Mouse (Mus musculus): Measurements from ENCODE around the gene Mroh7. TPM values are rescaled to one million over a fixed set of nuclear protein-coding genes. Genes with fewer than 3 reads are reported as not detected.

Gene Mroh7
- polyA plus RNA-seq, 1 experiment from 2014 or later: 0.15 TPM

DNA sequence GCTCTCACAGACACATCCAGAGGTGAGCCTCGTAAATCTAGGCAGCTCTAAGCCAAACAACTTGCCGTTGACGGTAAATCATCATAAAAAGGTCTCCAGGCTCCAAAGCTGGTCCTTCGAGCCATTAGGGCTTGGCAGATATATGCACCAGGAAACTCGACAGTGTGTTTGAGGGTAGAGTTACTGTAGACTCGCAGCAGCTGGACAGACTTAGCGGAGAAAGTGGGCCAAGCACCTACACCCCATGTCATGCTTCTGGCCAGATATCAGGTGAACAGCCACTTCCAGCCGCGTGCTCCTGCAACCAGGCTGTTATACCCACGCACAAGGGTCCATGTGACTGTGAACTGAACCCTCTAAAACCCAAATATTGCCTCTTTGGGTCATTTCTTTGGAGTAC, 75.0 kb downstream of the Mroh7 start:
- no peak overlapping the region for H3K4me3 ChIP-seq (replicated peaks)
- WGBS (ENCODE audit: insufficient replicate concordance): 81% methylated on average over 10 of the region's 10 CpGs
- no peak overlapping the region for H3K9ac ChIP-seq
- no peak overlapping the region for H3K27ac ChIP-seq
- peaks cover 48% of the 10 kb centered on the region for H3K36me3 ChIP-seq
- H3K4me2 ChIP-seq: no peak overlapping the region
- no peaks in the 10 kb centered on the region for H3K9me3 ChIP-seq (replicated peaks)
- ATAC-seq (ENCODE audit: low read depth): no peak
- DNase-seq: no peak
- H3K4me1 ChIP-seq (replicated peaks): peaks cover 15% of the 10 kb centered on the region
- H3K27me3 ChIP-seq: no peaks in the 10 kb centered on the region

GRCm38 (mm10) chr4:106653051-106653450, 77.7 kb downstream of the Mroh7 start:
- H3K9ac ChIP-seq: no peak overlapping the region
- 90% methylated on average over 15 of the region's 15 CpGs for WGBS (ENCODE audit: insufficient replicate concordance)
- H3K4me3 ChIP-seq (replicated peaks): no peak overlapping the region
- peaks cover 31% of the 10 kb centered on the region for H3K36me3 ChIP-seq
- no peak overlapping the region for H3K27ac ChIP-seq
- H3K4me1 ChIP-seq (replicated peaks): peaks cover 15% of the 10 kb centered on the region
- no peaks in the 10 kb centered on the region for H3K9me3 ChIP-seq (replicated peaks)
- no peak for DNase-seq
- H3K4me2 ChIP-seq: no peak overlapping the region
- no peak for ATAC-seq (ENCODE audit: low read depth)
- H3K27me3 ChIP-seq: peaks cover 11% of the 10 kb centered on the region; the same call in 1 of the 2 replicates

- WGBS (ENCODE audit: insufficient replicate concordance): 59% methylated on average over 3 of the region's 3 CpGs
- Histone ChIP-seq H3K27me3 (peaks cover 14% of the 10 kb centered on the region), H3K4me3 (replicated peaks) (no peak overlapping the region), H3K9me3 (replicated peaks) (no peaks in the 10 kb centered on the region), H3K27ac (no peak overlapping the region), H3K36me3 (peaks cover 27% of the 10 kb centered on the region), H3K4me2 (no peak overlapping the region), H3K9ac (no peak overlapping the region), H3K4me1 (replicated peaks) (peaks cover 15% of the 10 kb centered on the region)
- no peak for ATAC-seq (ENCODE audit: low read depth)
- DNase-seq: no peak
Observed at GRCm38 (mm10) chr4:106652546-106652945, 78.2 kb downstream of the Mroh7 start.

DNA sequence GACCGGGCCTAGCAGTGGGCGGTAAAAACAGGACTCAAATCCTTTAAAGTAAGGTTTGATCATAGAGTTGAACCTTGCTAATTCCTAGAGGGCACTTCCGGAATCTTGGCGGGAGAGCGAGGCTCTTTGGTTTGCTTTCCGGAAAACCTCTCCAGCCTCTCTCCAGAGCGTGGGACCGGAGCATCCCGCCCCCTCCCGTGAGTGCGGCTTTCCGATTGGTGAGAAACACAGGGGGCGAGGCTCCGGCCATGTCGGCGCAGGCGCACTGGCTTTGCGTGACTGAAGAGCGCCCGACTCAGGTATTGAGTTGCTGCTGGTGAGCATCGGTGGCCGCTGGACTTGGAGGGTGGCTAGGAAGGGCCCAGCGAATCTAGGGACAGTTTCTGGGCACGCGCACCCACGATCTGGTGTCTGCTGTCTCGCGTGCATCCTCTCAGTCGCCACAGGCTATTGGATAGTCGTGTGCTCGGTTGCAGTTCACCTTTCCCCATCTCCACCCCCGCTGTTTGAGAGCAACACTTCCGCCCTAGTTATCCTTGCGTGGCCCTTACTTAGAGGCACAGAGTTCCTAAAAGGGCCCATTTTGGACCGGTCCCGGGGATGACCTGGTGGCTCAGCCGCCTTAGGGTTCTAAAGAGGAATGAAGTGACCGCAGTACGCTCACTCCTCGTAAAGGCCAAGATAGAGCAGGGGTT, 79.7 kb downstream of the Mroh7 start, which contains the start of gene Pars2:
Gene Pars2 (plus strand): TSS at position 237 of the 695 bp plus-strand sequence.
- Histone ChIP-seq H3K4me1 (replicated peaks) (peaks cover 15% of the 10 kb centered on the region), H3K4me2 (peak within 1 kb of the TSS; percentile 84), H3K9me3 (replicated peaks) (no peaks in the 10 kb centered on the region), H3K9ac (peak within 1 kb of the TSS; percentile 73), H3K27me3 (peaks cover 18% of the 10 kb centered on the region), H3K27ac (peak within 1 kb of the TSS; percentile 40; the same call in 1 of the 2 replicates), H3K36me3 (peaks cover 24% of the 10 kb centered on the region), H3K4me3 (replicated peaks) (peak within 1 kb of the TSS; percentile 68)
- WGBS (ENCODE audit: insufficient replicate concordance): 2% methylated on average over 40 of the region's 40 CpGs
- ATAC-seq (ENCODE audit: low read depth) (peak; percentile 97), DNase-seq (peak; percentile 96)

- 75% methylated on average over 6 of the region's 6 CpGs for WGBS (ENCODE audit: insufficient replicate concordance)
- Histone ChIP-seq H3K4me2 (no peak overlapping the region), H3K36me3 (no peaks in the 10 kb centered on the region), H3K27ac (no peak overlapping the region), H3K27me3 (peaks cover 18% of the 10 kb centered on the region), H3K9ac (no peak overlapping the region), H3K4me1 (replicated peaks) (peaks cover 13% of the 10 kb centered on the region), H3K9me3 (replicated peaks) (no peaks in the 10 kb centered on the region), H3K4me3 (replicated peaks) (no peak overlapping the region)
- no peak for ATAC-seq (ENCODE audit: low read depth)
- DNase-seq: no peak
Observed at GRCm38 (mm10) chr4:106647137-106647536, 83.6 kb downstream of the Mroh7 start.

DNA sequence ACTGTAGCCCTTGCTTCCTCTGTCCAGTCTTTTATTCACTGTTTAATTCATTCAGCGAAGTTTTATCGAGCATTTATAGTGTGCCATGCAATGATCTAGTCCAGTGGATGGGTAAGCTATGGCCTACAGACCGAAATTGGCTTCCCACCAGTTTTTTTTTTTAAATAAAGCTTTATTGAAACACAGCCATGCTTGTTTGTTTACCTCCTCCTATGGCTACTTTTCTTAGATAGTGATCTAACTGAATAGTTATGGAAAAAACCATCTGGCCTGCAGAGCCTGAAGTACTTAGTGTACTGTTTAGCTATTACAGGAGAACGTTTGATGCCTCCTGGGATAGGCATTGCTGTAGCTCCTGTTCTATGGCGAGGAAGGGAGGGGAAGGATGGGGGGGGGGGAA, 84.9 kb downstream of the Mroh7 start:
- Histone ChIP-seq H3K9ac (no peak overlapping the region), H3K4me1 (replicated peaks) (0 out of 2 replicates have a peak, but pooled peaks cover 3% of the 10 kb centered on the region), H3K4me2 (no peak overlapping the region), H3K4me3 (replicated peaks) (no peak overlapping the region), H3K36me3 (no peaks in the 10 kb centered on the region), H3K27me3 (peaks cover 18% of the 10 kb centered on the region), H3K9me3 (replicated peaks) (no peaks in the 10 kb centered on the region), H3K27ac (no peak overlapping the region)
- no peak for ATAC-seq (ENCODE audit: low read depth)
- WGBS (ENCODE audit: insufficient replicate concordance): 60% methylated on average over 5 of the region's 5 CpGs
- DNase-seq: no peak

DNA sequence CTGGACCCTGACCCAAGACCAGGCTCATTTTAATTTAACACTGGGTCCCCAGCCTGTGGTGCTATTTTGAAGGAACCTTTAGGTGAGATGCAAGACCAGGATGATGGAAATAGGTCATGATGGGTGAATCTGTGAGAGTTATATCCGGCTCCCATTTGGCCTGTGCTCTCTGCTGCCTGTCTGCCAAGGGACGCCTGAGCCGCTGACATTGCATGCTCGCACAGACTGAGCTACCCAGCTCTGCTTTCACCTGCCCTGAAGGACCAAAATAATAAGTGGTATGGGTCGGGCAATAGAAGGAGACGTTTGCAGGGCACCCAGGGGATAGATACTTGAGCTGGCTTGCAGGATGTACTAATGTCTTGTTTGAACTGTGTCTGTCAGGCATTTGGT, 86.5 kb downstream of the Mroh7 start:
- Histone ChIP-seq H3K9me3 (replicated peaks) (no peaks in the 10 kb centered on the region), H3K4me1 (replicated peaks) (0 out of 2 replicates have a peak, but pooled peaks cover 3% of the 10 kb centered on the region), H3K9ac (no peak overlapping the region), H3K27ac (no peak overlapping the region), H3K4me2 (no peak overlapping the region), H3K4me3 (replicated peaks) (no peak overlapping the region), H3K36me3 (no peaks in the 10 kb centered on the region), H3K27me3 (peaks cover 18% of the 10 kb centered on the region)
- no peak for ATAC-seq (ENCODE audit: low read depth)
- DNase-seq: no peak
- 60% methylated on average over 6 of the region's 6 CpGs for WGBS (ENCODE audit: insufficient replicate concordance)

GRCm38 (mm10) chr4:106643483-106644217, 87.1 kb downstream of the Mroh7 start:
- Histone ChIP-seq H3K27me3 (peaks cover 13% of the 10 kb centered on the region), H3K27ac (no peak overlapping the region), H3K4me1 (replicated peaks) (0 out of 2 replicates have a peak, but pooled peaks cover 3% of the 10 kb centered on the region), H3K4me3 (replicated peaks) (no peak overlapping the region), H3K9me3 (replicated peaks) (no peaks in the 10 kb centered on the region), H3K4me2 (no peak overlapping the region), H3K36me3 (no peaks in the 10 kb centered on the region), H3K9ac (no peak overlapping the region)
- WGBS (ENCODE audit: insufficient replicate concordance): 21% methylated on average over 8 of the region's 8 CpGs
- no peak for DNase-seq
- no peak for ATAC-seq (ENCODE audit: low read depth)

- H3K36me3 ChIP-seq: no peaks in the 10 kb centered on the region
- H3K9ac ChIP-seq: no peak overlapping the region
- H3K9me3 ChIP-seq (replicated peaks): no peaks in the 10 kb centered on the region
- DNase-seq (no peak), ATAC-seq (ENCODE audit: low read depth) (no peak)
- H3K4me1 ChIP-seq (replicated peaks): no peaks in the 10 kb centered on the region
- H3K27ac ChIP-seq: no peak overlapping the region
- H3K4me2 ChIP-seq: no peak overlapping the region
- WGBS (ENCODE audit: insufficient replicate concordance): 37% methylated on average over 9 of the region's 9 CpGs
- peaks cover 20% of the 10 kb centered on the region for H3K27me3 ChIP-seq
- no peak overlapping the region for H3K4me3 ChIP-seq (replicated peaks)
Observed at GRCm38 (mm10) chr4:106634086-106634479, 96.6 kb downstream of the Mroh7 start.

- H3K27ac ChIP-seq: no peak overlapping the region
- DNase-seq (no peak), ATAC-seq (ENCODE audit: low read depth) (no peak)
- H3K4me1 ChIP-seq (replicated peaks): no peaks in the 10 kb centered on the region
- H3K27me3 ChIP-seq: peaks cover 20% of the 10 kb centered on the region
- H3K9ac ChIP-seq: no peak overlapping the region
- no peaks in the 10 kb centered on the region for H3K9me3 ChIP-seq (replicated peaks)
- WGBS (ENCODE audit: insufficient replicate concordance): 36% methylated on average over 8 of the region's 8 CpGs
- no peak overlapping the region for H3K4me2 ChIP-seq
- no peak overlapping the region for H3K4me3 ChIP-seq (replicated peaks)
- no peaks in the 10 kb centered on the region for H3K36me3 ChIP-seq
Observed at GRCm38 (mm10) chr4:106633281-106634085, 97.2 kb downstream of the Mroh7 start.

- H3K4me1 ChIP-seq (replicated peaks): no peaks in the 10 kb centered on the region
- H3K4me3 ChIP-seq (replicated peaks): no peak overlapping the region
- no peak for DNase-seq
- no peak overlapping the region for H3K4me2 ChIP-seq
- no peak for ATAC-seq (ENCODE audit: low read depth)
- H3K9me3 ChIP-seq (replicated peaks): no peaks in the 10 kb centered on the region
- H3K9ac ChIP-seq: no peak overlapping the region
- WGBS (ENCODE audit: insufficient replicate concordance): 47% methylated on average over 1 of the region's 3 CpGs
- no peak overlapping the region for H3K27ac ChIP-seq
- H3K36me3 ChIP-seq: no peaks in the 10 kb centered on the region
- H3K27me3 ChIP-seq: peaks cover 18% of the 10 kb centered on the region
Observed at GRCm38 (mm10) chr4:106632313-106632712, 98.4 kb downstream of the Mroh7 start.
